Mouse (Mus musculus): ENCODE results near the gene Cd1d1. TPM values are rescaled to one million over a fixed set of nuclear protein-coding genes. Genes with fewer than 3 reads are reported as not detected.

The Cd1d1 gene
- total RNA-seq, 2 experiments from 2014 or later: 20.7 to 23.1 TPM

GRCm38 (mm10) chr3:86962665-86963435 is 36.4 kb downstream of the Cd1d1 start:
- DNase-seq: no peak
- intact Hi-C loops (cut with DNase I): no loop called here

DNA sequence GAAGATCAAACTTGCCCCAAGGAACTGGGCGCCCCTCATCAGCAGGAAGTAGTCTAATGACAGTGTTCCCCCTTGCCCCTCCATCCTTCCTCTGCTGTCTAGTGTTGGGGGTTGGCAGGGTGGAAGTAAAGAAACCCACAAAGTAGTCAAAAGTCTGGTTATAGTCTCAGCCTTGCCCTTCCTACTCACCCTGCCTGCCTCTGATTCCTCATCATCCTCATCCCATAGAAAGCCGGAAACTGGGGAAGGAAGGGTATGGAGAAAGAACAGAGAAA is 37.9 kb downstream of the Cd1d1 start:
- DNase-seq: no peak
- intact Hi-C loops (cut with DNase I): no loop called here

DNA sequence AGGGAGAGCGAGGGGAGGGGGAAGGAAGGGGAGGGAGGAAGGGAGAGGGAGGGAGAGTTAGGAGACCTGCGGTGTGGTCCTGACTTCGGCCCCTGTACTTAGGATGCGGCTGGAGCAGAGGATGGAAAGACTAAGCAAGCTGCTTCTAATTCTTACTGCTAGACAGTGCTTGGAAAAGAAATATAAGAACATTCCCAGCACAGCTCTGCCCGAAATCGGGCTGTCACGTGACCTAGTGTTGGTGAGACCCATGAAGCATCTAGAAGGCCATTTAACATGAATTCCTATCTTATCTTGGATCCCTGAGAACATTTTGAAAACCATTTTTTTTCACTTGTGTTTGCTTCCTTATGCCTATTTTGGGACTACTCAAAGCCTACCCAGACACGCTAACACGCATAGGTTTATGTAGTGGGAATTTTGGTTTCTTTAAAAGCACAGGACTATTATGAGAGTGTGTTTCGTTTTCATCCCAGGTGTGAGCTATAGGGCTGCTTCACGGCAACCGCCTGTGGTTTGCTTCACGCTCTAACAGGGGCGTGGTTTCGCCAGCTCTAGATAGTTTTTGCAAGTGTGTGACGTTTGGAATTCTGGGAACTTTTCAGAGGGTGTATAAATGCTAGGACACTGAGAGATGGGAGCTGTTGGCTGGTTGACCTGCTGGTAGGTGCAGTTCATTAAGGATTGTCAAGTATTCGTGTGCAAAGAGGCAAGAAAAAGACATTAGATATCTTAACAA is 38.4 kb downstream of the Cd1d1 start:
- intact Hi-C loops (cut with DNase I): no loop called here

DNA sequence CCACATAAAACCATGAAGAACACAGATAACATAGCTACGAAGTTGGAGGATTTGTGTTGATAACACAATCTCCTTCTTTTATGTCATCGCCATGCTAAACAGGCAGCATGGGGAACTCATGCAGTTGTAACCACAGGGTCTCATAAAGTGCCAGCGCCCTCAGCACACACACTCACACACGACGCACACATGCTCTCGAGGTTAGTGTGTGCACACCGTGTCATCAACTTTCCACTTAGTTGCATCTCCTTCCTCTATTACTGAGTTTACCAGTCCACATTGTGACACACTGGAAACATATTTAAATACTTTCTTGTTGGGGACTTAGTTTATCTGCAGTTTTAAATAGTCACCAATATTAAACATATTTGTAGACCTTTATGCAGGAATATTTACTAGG is 40.2 kb downstream of the Cd1d1 start:
- no peak for DNase-seq
- intact Hi-C loops (cut with DNase I): no loop called here

More for the DNA sequence above, 38.4 kb downstream of the Cd1d1 start:
- no peak for DNase-seq

DNA sequence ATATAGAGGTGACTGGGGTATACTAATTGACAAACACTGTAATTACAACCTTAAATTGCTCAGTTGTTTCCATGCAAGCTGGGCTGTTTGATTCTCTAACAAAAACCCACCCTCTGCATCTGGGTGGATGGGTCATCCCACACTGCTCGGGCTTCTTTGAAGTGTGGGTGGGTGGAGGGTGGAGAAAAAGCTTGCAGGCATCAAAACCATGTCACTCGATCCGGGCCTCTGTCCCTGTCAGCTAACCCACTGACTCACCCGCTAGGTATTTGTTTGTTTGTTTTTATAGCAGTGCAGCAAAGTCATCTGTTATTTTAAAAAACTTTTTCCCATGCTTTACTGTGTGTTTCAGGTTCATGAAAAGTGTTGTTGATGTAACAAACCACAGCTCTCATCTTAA is 43.9 kb downstream of the Cd1d1 start:
- intact Hi-C loops (cut with DNase I): no loop called here
- DNase-seq: no peak

DNA sequence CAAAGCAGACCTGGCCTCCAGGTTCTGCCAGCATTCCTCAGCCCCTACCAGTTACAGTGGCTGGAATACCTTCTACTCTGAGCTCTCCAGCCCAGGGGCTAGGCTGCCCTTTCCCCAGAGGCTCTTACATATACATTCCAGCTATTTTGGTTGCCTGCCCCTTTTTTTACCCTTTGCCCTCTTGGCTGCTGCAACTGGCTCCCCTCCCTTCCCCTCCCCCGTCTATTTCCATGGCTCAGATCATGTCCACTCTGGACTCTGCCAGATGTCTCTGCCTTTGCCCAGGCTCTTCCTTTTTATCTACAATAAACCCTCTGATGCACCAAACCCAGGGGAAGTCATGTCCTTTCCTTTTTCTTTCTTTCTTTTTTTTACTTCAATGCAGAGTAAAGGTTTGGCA is 44.7 kb downstream of the Cd1d1 start:
- intact Hi-C loops (cut with DNase I): no loop called here
- DNase-seq: no peak

DNA sequence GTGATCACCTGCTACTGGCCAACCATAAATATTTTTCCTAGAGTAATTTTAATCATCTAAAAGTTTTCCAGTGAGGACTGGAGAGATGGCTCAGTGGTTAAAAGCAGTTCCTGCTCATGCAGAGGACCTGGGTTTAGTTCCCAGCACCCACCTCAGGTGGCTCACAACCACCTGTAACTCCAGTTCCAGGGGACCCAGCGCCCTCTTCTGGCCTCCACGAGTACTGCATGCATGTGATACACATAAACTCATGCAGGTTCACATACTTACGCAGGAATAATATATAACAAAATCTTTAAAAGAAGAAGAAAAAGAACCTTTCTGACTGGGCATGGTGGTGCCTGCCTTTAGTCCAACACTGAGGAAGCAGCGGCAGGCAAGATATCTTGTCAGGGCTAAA is 45.4 kb downstream of the Cd1d1 start:
- intact Hi-C loops (cut with DNase I): no loop called here
- no peak for DNase-seq

DNA sequence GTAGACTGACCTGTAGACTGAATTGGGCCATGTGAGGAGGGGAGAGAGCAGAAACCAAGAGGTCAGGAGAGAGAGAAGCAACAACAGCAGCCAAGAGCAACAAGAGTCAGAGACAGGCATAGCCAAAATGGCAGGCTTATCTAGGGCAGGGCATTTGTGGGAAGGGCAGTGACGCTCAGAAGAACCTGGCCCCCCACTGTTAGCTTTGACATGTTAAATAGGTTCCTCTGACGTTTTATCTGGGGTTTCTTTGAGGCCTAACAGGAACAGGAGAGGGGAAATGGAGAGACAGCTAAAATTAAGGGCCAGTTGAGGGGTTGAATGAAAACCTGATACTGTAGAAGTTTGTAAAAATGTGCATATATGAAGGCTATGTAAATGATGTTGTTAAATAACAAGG is 48.6 kb downstream of the Cd1d1 start:
- DNase-seq: no peak
- intact Hi-C loops (cut with DNase I): no loop called here

Other genes with a start within 250 kb of the Cd1d1 start
- gene Dclk2, start 78.6 kb downstream of the Cd1d1 start, total RNA-seq (2021): 1 to 10 TPM; 5.0 to 5.3 TPM
- gene Kirrel, start 175.3 kb upstream of the Cd1d1 start, total RNA-seq (2021): 10 to 100 TPM; 12.8 to 14.8 TPM